Mouse (Mus musculus) embryonic facial prominence, embryonic 10.5 days (tissue): Measurements from ENCODE around the gene Fam169b. TPM values are rescaled to one million over a fixed set of nuclear protein-coding genes. Genes with fewer than 3 reads are reported as not detected.
A peak's percentile ranks its signal among the peaks of the same experiment; 100 is the strongest.
"Not testable (repeated sequence)": the region's sequence is repeated elsewhere in the genome, so short reads cannot be mapped to it uniquely, and the experiment has no call there.

ENCODE experiments used
- DNase-seq: peaks from one replicate; pipeline ENCODE4 v3.0.0-alpha.2; 2017; ENCODE audit warnings: low spot score
- H3K27ac ChIP-seq: fragments of 300-500 bp; sonication (generic); replicated peaks from 2 replicates; pipeline ENCODE4 v1.5.1; 2016; ENCODE audit warnings: mild to moderate bottlenecking
- H3K27me3 ChIP-seq: fragments of 300-500 bp; sonication (generic); replicated peaks from 2 replicates; pipeline ENCODE4 v1.6.1; 2016; ENCODE audit warnings: low read depth, mild to moderate bottlenecking; ENCODE audit not compliant: poor library complexity, severe bottlenecking
- H3K36me3 ChIP-seq: fragments of 300-500 bp; sonication (generic); replicated peaks from 2 replicates; pipeline ENCODE4 v1.6.1; 2016; ENCODE audit warnings: mild to moderate bottlenecking, moderate library complexity
- H3K4me1 ChIP-seq: fragments of 300-500 bp; sonication (generic); 2 replicates; pipeline ENCODE4 v1.6.1; 2016
- H3K4me3 ChIP-seq: fragments of 300-500 bp; sonication (generic); 2 replicates; pipeline ENCODE4 v1.5.1; 2016; ENCODE audit warnings: mild to moderate bottlenecking, moderate library complexity
- H3K9me3 ChIP-seq: fragments of 300-500 bp; sonication (generic); 2 replicates; pipeline ENCODE4 v1.6.1; 2016; ENCODE audit warnings: mild to moderate bottlenecking
- WGBS: fragments of 180-500 bp; shearing (Covaris S2); methylation state at CpG from one replicate; pipeline ENCODE4 v1.1.7; 2016; 5-methylcytosine and 5-hydroxymethylcytosine counted together
- polyA plus RNA-seq: library from polyadenylated mRNA; unstranded; fragments of >200 nt; fragmentation: Nextera tagmentation; extraction: Ambion mirVana; gene quantifications from 2 replicates; pipeline ENCODE4 v1.2.1, GENCODE M21; 2016

Gene Fam169b
- polyA plus RNA-seq, 1 experiment from 2014 or later: 1.4 TPM

DNA sequence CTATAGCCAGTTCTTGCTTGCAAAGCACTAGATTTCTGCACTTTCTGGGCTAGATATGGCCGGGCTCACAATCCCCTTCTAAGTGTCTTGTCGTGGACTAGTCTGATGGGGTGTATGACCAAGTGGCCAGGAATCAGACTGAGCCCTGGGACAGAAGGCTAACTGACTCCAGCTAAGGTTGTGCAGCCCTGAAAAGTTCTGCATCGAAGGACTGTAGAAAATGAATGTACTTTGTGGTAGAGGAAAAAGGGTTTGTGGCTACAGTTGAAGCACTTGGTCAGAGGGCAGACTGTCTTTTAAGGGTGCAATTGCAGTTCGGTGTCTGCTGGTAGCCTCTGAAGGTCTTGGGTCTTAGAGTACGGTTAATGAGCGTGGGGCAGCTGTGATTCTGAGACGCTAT is 5.8 kb downstream of the Fam169b start:
- H3K36me3 ChIP-seq: no peaks in the 10 kb centered on the region
- H3K9me3 ChIP-seq: no peaks in the 10 kb centered on the region
- 0 out of 2 replicates have a peak overlapping the region, but pooled peaks have one; percentile 24 for H3K27ac ChIP-seq
- DNase-seq: no peak
- 85% methylated on average over 7 of the region's 7 CpGs for WGBS
- H3K4me3 ChIP-seq: no peak overlapping the region
- H3K4me1 ChIP-seq: peaks cover 51% of the 10 kb centered on the region
- peaks cover 52% of the 10 kb centered on the region for H3K27me3 ChIP-seq

GRCm38 (mm10) chr7:68280352-68280869 is 6.8 kb downstream of the Fam169b start:
- Histone ChIP-seq H3K27me3 (peaks cover 43% of the 10 kb centered on the region), H3K27ac (no peak overlapping the region), H3K36me3 (no peaks in the 10 kb centered on the region), H3K4me3 (no peak overlapping the region), H3K4me1 (peaks cover 53% of the 10 kb centered on the region), H3K9me3 (no peaks in the 10 kb centered on the region)
- WGBS: 95% methylated on average over 19 of the region's 19 CpGs
- DNase-seq: no peak

DNA sequence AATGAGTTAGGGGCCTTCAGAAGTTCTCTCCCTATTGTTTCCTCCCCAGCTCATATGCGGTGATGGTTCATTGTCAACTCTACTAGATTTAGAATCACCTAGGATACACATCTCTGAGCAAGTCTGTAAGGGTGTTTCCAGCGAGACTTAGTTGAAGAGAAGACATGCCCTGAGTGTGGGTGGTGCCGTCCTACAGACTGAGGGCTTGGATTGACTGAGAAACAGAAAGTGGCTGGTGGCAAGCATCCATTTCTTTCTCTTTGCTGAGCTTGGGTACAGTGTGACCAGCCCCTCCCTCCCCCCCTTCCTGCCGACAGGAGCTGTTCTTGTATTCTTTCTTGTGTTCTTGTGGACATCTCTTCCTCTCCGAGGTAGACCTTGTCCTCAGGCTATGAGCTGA is 7.7 kb downstream of the Fam169b start:
- H3K4me3 ChIP-seq: no peak overlapping the region
- no peaks in the 10 kb centered on the region for H3K36me3 ChIP-seq
- WGBS: 79% methylated on average over 5 of the region's 5 CpGs
- H3K27me3 ChIP-seq: peaks cover 34% of the 10 kb centered on the region
- DNase-seq: no peak
- H3K27ac ChIP-seq: no peak overlapping the region
- H3K4me1 ChIP-seq: peaks cover 54% of the 10 kb centered on the region
- H3K9me3 ChIP-seq: no peaks in the 10 kb centered on the region

GRCm38 (mm10) chr7:68282304-68283132 is 8.9 kb downstream of the Fam169b start:
- 83% methylated on average over 22 of the region's 22 CpGs for WGBS
- Histone ChIP-seq H3K36me3 (no peaks in the 10 kb centered on the region), H3K9me3 (no peaks in the 10 kb centered on the region), H3K4me1 (peaks cover 47% of the 10 kb centered on the region), H3K27me3 (peaks cover 23% of the 10 kb centered on the region; the same call in 1 of the 2 replicates), H3K27ac (no peak overlapping the region), H3K4me3 (no peak overlapping the region)
- DNase-seq: no peak

DNA sequence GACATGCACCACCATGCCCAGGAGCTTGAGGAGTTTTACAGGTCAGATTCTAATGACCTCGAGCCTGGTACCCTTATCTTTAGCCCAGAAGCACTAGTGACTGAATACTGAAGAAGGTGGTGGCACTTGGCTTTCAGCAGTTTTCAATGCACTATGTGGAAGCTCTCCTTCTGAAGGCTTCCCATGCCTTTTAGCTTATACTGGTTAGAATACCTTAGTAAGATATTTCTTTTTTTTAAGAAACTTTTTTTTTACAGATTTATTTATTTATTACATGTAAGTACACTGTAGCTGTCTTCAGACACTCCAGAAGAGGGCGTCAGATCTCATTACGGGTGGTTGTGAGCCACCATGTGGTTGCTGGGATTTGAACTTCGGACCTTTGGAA is 9.5 kb downstream of the Fam169b start:
- 88% methylated on average over 4 of the region's 4 CpGs for WGBS
- Histone ChIP-seq H3K27me3 (peaks cover 18% of the 10 kb centered on the region; the same call in 1 of the 2 replicates), H3K4me1 (peaks cover 41% of the 10 kb centered on the region)
- DNase-seq, H3K36me3 ChIP-seq, H3K9me3 ChIP-seq, H3K4me3 ChIP-seq, H3K27ac ChIP-seq: not testable (repeated sequence)

- H3K9me3 ChIP-seq: no peaks in the 10 kb centered on the region
- no peaks in the 10 kb centered on the region for H3K36me3 ChIP-seq
- H3K27ac ChIP-seq: no peak overlapping the region
- no peak for DNase-seq
- H3K4me3 ChIP-seq: no peak overlapping the region
- WGBS: 88% methylated on average over 7 of the region's 7 CpGs
- peaks cover 13% of the 10 kb centered on the region; the same call in 1 of the 2 replicates for H3K27me3 ChIP-seq
- peaks cover 40% of the 10 kb centered on the region for H3K4me1 ChIP-seq
These were observed 10.1 kb downstream of the Fam169b start for GRCm38 (mm10) chr7:68283776-68284175.

- peak overlapping the region; percentile 65; the same call in 1 of the 2 replicates for H3K27ac ChIP-seq
- H3K36me3 ChIP-seq: no peaks in the 10 kb centered on the region
- H3K9me3 ChIP-seq: no peaks in the 10 kb centered on the region
- 40% methylated on average over 8 of the region's 8 CpGs for WGBS
- H3K27me3 ChIP-seq: no peaks in the 10 kb centered on the region
- no peak overlapping the region for H3K4me3 ChIP-seq
- DNase-seq: peak; percentile 50
- peaks cover 32% of the 10 kb centered on the region for H3K4me1 ChIP-seq
These were observed 12.2 kb downstream of the Fam169b start for GRCm38 (mm10) chr7:68285851-68286298.

GRCm38 (mm10) chr7:68286526-68287481 is 13.2 kb downstream of the Fam169b start:
- H3K27ac ChIP-seq: no peak overlapping the region; the same call in 1 of the 2 replicates
- H3K4me1 ChIP-seq: peaks cover 39% of the 10 kb centered on the region
- no peaks in the 10 kb centered on the region for H3K27me3 ChIP-seq
- no peak overlapping the region for H3K4me3 ChIP-seq
- 95% methylated on average over 24 of the region's 24 CpGs for WGBS
- no peak for DNase-seq
- no peaks in the 10 kb centered on the region for H3K36me3 ChIP-seq
- no peaks in the 10 kb centered on the region for H3K9me3 ChIP-seq

DNA sequence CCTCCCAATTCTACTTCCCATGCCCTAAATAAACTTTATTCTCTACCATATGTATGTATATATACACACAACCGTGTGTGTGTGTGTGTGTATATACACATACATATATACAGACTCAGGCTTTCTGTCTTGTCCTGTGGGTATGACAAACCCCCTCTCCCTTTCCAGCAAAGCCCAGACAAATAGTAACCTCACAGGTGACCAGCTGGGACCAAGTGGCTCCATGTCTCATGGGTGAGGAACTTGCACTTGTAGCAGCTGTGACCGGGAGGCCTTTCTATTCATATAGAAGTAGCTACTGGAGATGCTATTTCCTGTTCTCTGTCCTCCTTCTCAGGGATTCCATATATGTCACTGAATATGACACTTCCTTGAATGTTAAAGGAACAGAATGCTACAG is 13.9 kb downstream of the Fam169b start:
- WGBS: 89% methylated on average over 2 of the region's 2 CpGs
- Histone ChIP-seq H3K27me3 (no peaks in the 10 kb centered on the region), H3K4me3 (no peak overlapping the region), H3K27ac (no peak overlapping the region), H3K4me1 (peaks cover 36% of the 10 kb centered on the region), H3K36me3 (no peaks in the 10 kb centered on the region), H3K9me3 (no peaks in the 10 kb centered on the region)
- DNase-seq: no peak

- WGBS: 91% methylated on average over 4 of the region's 4 CpGs
- H3K36me3 ChIP-seq, H3K27me3 ChIP-seq, H3K9me3 ChIP-seq, H3K27ac ChIP-seq, DNase-seq, H3K4me3 ChIP-seq: not testable (repeated sequence)
- peaks cover 32% of the 10 kb centered on the region for H3K4me1 ChIP-seq
These were observed 14.4 kb downstream of the Fam169b start for GRCm38 (mm10) chr7:68288000-68288399.

GRCm38 (mm10) chr7:68289081-68289480 is 15.4 kb downstream of the Fam169b start:
- Histone ChIP-seq H3K4me3 (no peak overlapping the region), H3K27me3 (no peaks in the 10 kb centered on the region), H3K36me3 (no peaks in the 10 kb centered on the region), H3K9me3 (no peaks in the 10 kb centered on the region), H3K4me1 (peaks cover 35% of the 10 kb centered on the region), H3K27ac (peak overlapping the region; percentile 24; the same call in 1 of the 2 replicates)
- no peak for DNase-seq
- WGBS: 93% methylated on average over 8 of the region's 8 CpGs

DNA sequence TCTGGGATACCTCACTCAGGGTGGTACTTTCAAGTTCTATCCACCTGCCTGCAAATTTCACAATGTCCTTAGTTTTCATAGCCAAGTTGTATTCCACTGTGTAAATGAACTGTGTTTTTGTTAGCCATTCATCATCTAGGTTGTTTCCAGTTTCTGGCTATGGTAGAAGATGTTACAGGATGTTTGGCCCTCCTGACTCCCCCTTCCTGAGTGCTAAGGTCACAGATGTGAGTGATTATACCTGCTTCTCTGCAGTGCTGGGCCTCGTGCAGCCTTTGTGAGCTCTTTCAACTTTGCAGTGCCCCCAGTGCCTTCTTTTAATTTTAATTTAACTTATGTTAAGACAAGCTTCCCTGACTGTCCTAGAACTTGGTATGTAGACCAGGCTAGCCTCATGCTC is 18.0 kb downstream of the Fam169b start:
- 33% methylated on average over 1 of the region's 1 CpGs for WGBS
- DNase-seq: no peak
- Histone ChIP-seq H3K27ac (0 out of 2 replicates have a peak overlapping the region, but pooled peaks have one; percentile 10), H3K9me3 (no peaks in the 10 kb centered on the region), H3K36me3 (no peaks in the 10 kb centered on the region), H3K4me3 (no peak overlapping the region), H3K27me3 (no peaks in the 10 kb centered on the region), H3K4me1 (peaks cover 19% of the 10 kb centered on the region)
